8 mouse cellular contexts compared by ENCODE assay signal in genomic region chr12:101975601-101976571, GRCm38 (mm10). TPM values are rescaled to one million over a fixed set of nuclear protein-coding genes. Genes with fewer than 3 reads are reported as not detected.
DNase-seq lines count a peak whose midpoint lies in the region; ATAC-seq and TF ChIP-seq lines count a peak whose summit lies in the region.

Cpsf2 (plus strand) TSS chr12:101975988.

- peaks cover 84% of the 10 kb centered on the region for H3K79me3 ChIP-seq in C2C12 (ENCODE audit: low read depth)

- H3K36me3 ChIP-seq in C2C12 (ENCODE audit: control insufficient read depth, insufficient read depth), result peaks cover 23% of the 10 kb centered on the region
- peaks cover 52% of the 10 kb centered on the region for H3K36me3 ChIP-seq in erythroblast, embryonic 14.5 days (ENCODE audit: control insufficient read depth)
- peaks cover 20% of the 10 kb centered on the region for H3K36me3 ChIP-seq in heart, embryonic 13.5 days
- H3K36me3 ChIP-seq in liver, embryonic 12.5 days, result peaks cover 21% of the 10 kb centered on the region
- H3K36me3 ChIP-seq in stomach, embryonic 15.5 days, result no peaks in the 10 kb centered on the region

- peaks cover 72% of the 10 kb centered on the region for H3K4me1 ChIP-seq in erythroblast, embryonic 14.5 days (ENCODE audit: control insufficient read depth)
- H3K4me1 ChIP-seq in heart, embryonic 13.5 days, result peaks cover 57% of the 10 kb centered on the region
- peaks cover 70% of the 10 kb centered on the region for H3K4me1 ChIP-seq in liver, embryonic 12.5 days
- peaks cover 12% of the 10 kb centered on the region for H3K4me1 ChIP-seq in stomach, embryonic 15.5 days

- WGBS in heart, embryonic 13.5 days, result under 1% methylated on average over 77 of the region's 77 CpGs
- WGBS in liver, embryonic 12.5 days (ENCODE audit: insufficient replicate concordance), result under 1% methylated on average over 77 of the region's 77 CpGs
- WGBS in stomach, embryonic 15.5 days, result under 1% methylated on average over 77 of the region's 77 CpGs

- H3K79me2 ChIP-seq in C2C12 (ENCODE audit: control insufficient read depth, insufficient read depth), result peaks cover 98% of the 10 kb centered on the region

- peak within 1 kb of the TSS; percentile 94 for H3K27ac ChIP-seq in heart, embryonic 13.5 days (replicated peaks)
- H3K27ac ChIP-seq in liver, embryonic 12.5 days, result peak within 1 kb of the TSS; percentile 90
- peak within 1 kb of the TSS; percentile 94 for H3K27ac ChIP-seq in stomach, embryonic 15.5 days

- H3K9ac ChIP-seq in heart, embryonic 13.5 days, result peak within 1 kb of the TSS; percentile 98
- peak within 1 kb of the TSS; percentile 94 for H3K9ac ChIP-seq in liver, embryonic 12.5 days
- peak within 1 kb of the TSS; percentile 80 for H3K9ac ChIP-seq in stomach, embryonic 15.5 days

- peak; percentile 92 for ATAC-seq in heart, embryonic 13.5 days (ENCODE audit: extremely low read depth, insufficient number of reproducible peaks, low FRiP score, low TSS enrichment)
- peak; percentile 92 for ATAC-seq in liver, embryonic 12.5 days
- peak; percentile 94 for ATAC-seq in stomach, embryonic 15.5 days (ENCODE audit: insufficient read depth, low FRiP score, low read depth)

- H3K9me3 ChIP-seq in erythroblast, embryonic 14.5 days (ENCODE audit: control insufficient read depth, low read length), result no peaks in the 10 kb centered on the region
- H3K9me3 ChIP-seq in heart, embryonic 13.5 days, result no peaks in the 10 kb centered on the region
- no peaks in the 10 kb centered on the region for H3K9me3 ChIP-seq in liver, embryonic 12.5 days (replicated peaks)
- no peaks in the 10 kb centered on the region for H3K9me3 ChIP-seq in stomach, embryonic 15.5 days

- TF ChIP-seq POLR2A in brain, embryonic 14.5 days (IDR thresholded peaks at IDR 0.05; ENCODE audit: borderline replicate concordance, extremely low read depth, insufficient read depth, insufficient read length, poor library complexity, severe bottlenecking), result peak; percentile 80

- H3ac ChIP-seq in C2C12 (ENCODE audit: control insufficient read depth, insufficient read length, low read depth), result peak within 1 kb of the TSS; percentile 97

- peak within 1 kb of the TSS; percentile 85 for H3K4me3 ChIP-seq in C2C12 (ENCODE audit: insufficient read depth, poor library complexity, severe bottlenecking)
- peak within 1 kb of the TSS; percentile 100 for H3K4me3 ChIP-seq in erythroblast, embryonic 14.5 days (replicated peaks)
- H3K4me3 ChIP-seq in heart, embryonic 13.5 days, result peak within 1 kb of the TSS; percentile 95
- peak within 1 kb of the TSS; percentile 93 for H3K4me3 ChIP-seq in liver, embryonic 12.5 days
- peak within 1 kb of the TSS; percentile 92 for H3K4me3 ChIP-seq in stomach, embryonic 15.5 days (replicated peaks)

- H3K4me2 ChIP-seq in heart, embryonic 13.5 days, result peak within 1 kb of the TSS; percentile 84
- peak within 1 kb of the TSS; percentile 86 for H3K4me2 ChIP-seq in liver, embryonic 12.5 days
- peak within 1 kb of the TSS; percentile 63 for H3K4me2 ChIP-seq in stomach, embryonic 15.5 days

- H3K27me3 ChIP-seq in C2C12 (ENCODE audit: control insufficient read depth, insufficient read depth, insufficient read length), result no peaks in the 10 kb centered on the region
- H3K27me3 ChIP-seq in erythroblast, embryonic 14.5 days (ENCODE audit: control insufficient read depth), result no peaks in the 10 kb centered on the region
- no peaks in the 10 kb centered on the region for H3K27me3 ChIP-seq in heart, embryonic 13.5 days (replicated peaks)
- H3K27me3 ChIP-seq in liver, embryonic 12.5 days (replicated peaks), result no peaks in the 10 kb centered on the region
- no peaks in the 10 kb centered on the region for H3K27me3 ChIP-seq in stomach, embryonic 15.5 days (replicated peaks)

- TF ChIP-seq CTCF in C2C12 (IDR thresholded peaks at IDR 0.05; ENCODE audit: control insufficient read depth, insufficient read depth, insufficient read length), result no peak
- TF ChIP-seq CTCF in brain, embryonic 14.5 days (IDR thresholded peaks at IDR 0.05; ENCODE audit: borderline replicate concordance, extremely low read depth, insufficient read depth, insufficient read length), result no peak

- peak; percentile 93 for DNase-seq in brain, embryonic 14.5 days (ENCODE audit: low read depth)
- DNase-seq in kidney, postnatal 10 days, result peak; percentile 89
- peak; percentile 81 to 85 for DNase-seq in natural killer cell, adult 2 months (ENCODE audit: low spot score in 2 of 2)

TF ChIP-seq in C2C12, 6 proteins besides CTCF, POLR2A, EP300 and RAD21:
- TF ChIP-seq MYOD1 (IDR thresholded peaks at IDR 0.05; ENCODE audit: control insufficient read depth, insufficient read length, low read depth) (no peak), FOSL1 (IDR thresholded peaks at IDR 0.05; ENCODE audit: insufficient read depth, low read length, poor library complexity, severe bottlenecking) (no peak), CEBPB (IDR thresholded peaks at IDR 0.05; ENCODE audit: low read depth) (no peak), USF1 (IDR thresholded peaks at IDR 0.05; ENCODE audit: low read depth) (no peak), MYOG (IDR thresholded peaks at IDR 0.05; ENCODE audit: control insufficient read depth, extremely low read depth, insufficient read length) (no peak)

RNA-seq across cellular contexts. Expression of gene Cpsf2, which starts in this region (rescaled TPM):
- 14.3 TPM for polyA plus RNA-seq in C2C12 (2012; fragmentation: generic; extraction: Trizol)
- polyA plus RNA-seq in brain, embryonic 14.5 days (2012; rRNA removed), result 16.3 and 21.4 TPM in 2 replicates
- polyA plus RNA-seq in erythroblast, embryonic 14.5 days (2012), result 0.39 and 0.41 TPM in 2 replicates
- 19.4 and 22.0 TPM in 2 replicates for polyA plus RNA-seq in heart, embryonic 13.5 days (2015; fragmentation: Nextera tagmentation; extraction: Ambion mirVana)
- polyA plus RNA-seq in liver, embryonic 12.5 days (2016; fragmentation: Nextera tagmentation; extraction: Ambion mirVana), result 28.9 and 29.3 TPM in 2 replicates
- 24.4 and 25.4 TPM in 2 replicates for polyA plus RNA-seq in stomach, embryonic 15.5 days (2015; fragmentation: Nextera tagmentation; extraction: Ambion mirVana)

Comparison
In these comparisons a context has a peak if more than half of its experiments do, and no peak if none do; other contexts are left out.
1. Peak in every context shown above with its lines: DNase-seq, ATAC-seq, H3K4me3 ChIP-seq and H3K27ac ChIP-seq.
2. RNA of gene Cpsf2 (polyA plus RNA-seq): 28.9 to 29.3 TPM in liver, embryonic 12.5 days, 24.4 to 25.4 TPM in stomach, embryonic 15.5 days, 16.3 to 21.4 TPM in brain, embryonic 14.5 days, 19.4 to 22.0 TPM in heart, embryonic 13.5 days and 14.3 TPM in C2C12 (single experiment); 0.39 to 0.41 TPM in erythroblast, embryonic 14.5 days; every median in the first group is over 10 times any median in the second.